Mouse (Mus musculus) heart, postnatal 14 days (tissue): ENCODE data around the gene Fgg. TPM values are rescaled to one million over a fixed set of nuclear protein-coding genes. Genes with fewer than 3 reads are reported as not detected.

ENCODE experiments used
- DNase-seq, 2 experiments: peaks; one replicate each; pipeline ENCODE4 v3.0.0; 2021 to 2022
- intact Hi-C: fragments of 180-260 bp; cut with DNase I; formaldehyde crosslinking; loops from one replicate; pipeline ENCODE4 v1.15.1; 2025
- long read RNA-seq, 2 experiments: library from polyadenylated mRNA; stranded (forward); transcript quantifications; one replicate each; pipeline ENCODE4 v2.0.0; 2021
- total RNA-seq, 2 experiments: library from RNA; stranded (reverse); gene quantifications; 2 replicates each; pipeline ENCODE4 v1.2.3; 2021

The Fgg gene
- not detected for total RNA-seq
- long read RNA-seq, experiment 1: 0 reads
- long read RNA-seq, experiment 2: 0 reads

DNA sequence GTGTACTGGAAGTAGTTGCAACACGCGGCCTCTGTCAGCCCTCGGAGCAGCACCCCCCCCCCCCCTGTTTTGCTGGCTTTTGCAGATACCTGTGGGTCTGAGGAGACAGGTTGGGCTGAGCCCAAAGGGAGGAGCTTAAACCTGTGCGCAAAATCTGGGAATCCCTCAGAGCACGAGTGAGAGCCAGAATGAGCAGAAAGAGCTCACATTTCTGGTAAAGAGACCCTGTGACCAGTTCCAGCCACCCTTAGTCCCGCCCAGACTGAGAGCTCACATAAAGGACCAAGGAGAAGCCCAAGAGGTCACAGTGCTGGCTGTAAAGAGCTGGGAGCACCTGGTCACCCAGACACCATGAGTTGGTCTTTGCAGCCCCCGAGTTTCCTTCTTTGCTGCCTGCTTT lies at the start of gene Fgg:
Gene Fgg (plus strand): TSS at position 168 of the 400 bp plus-strand sequence.
- intact Hi-C loops: no loop called here
- no peak for DNase-seq

DNA sequence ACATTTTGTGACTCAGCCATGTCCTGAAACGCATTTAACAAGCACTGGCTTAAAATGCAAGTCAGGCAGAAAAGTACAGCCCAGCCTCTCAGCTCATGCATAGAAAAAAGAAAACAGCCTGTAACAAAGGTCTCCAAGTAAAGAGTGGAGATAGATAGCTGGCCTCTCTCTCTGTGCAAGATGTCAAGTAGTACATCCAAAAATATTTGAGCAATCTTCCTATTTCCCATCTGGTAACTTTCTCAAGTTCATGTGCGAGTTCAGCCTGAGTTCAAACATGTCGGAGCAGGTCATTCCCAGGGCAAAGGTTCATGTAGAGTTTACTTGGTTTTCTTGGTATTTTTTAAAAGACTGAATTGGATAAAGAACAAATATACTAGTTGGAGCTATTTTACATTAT lies 36.5 kb upstream of the Fgg start:
- intact Hi-C loops: no loop called here
- DNase-seq: no peak

DNA sequence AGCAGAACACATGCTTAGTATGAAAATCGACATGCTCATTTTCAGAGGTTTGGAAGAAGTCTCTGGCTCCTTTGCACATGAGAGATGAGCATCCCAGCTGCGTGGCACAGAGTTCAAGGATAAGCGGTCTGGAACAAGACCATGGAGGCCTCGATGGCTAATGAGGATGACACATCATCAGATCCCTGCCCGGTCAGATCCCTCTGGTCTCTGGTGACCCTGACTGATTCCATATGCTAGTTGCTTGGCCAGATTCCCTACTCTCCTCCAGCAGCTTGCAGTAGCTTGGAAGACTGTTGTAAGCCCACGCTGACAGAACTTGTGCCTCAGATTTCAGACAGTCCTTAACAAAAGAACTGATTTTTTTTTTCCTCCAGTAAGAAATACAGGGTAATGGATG lies 26.7 kb upstream of the Fgg start:
- intact Hi-C loops: no loop called here
- peak; percentile 16 to 59 for DNase-seq

DNA sequence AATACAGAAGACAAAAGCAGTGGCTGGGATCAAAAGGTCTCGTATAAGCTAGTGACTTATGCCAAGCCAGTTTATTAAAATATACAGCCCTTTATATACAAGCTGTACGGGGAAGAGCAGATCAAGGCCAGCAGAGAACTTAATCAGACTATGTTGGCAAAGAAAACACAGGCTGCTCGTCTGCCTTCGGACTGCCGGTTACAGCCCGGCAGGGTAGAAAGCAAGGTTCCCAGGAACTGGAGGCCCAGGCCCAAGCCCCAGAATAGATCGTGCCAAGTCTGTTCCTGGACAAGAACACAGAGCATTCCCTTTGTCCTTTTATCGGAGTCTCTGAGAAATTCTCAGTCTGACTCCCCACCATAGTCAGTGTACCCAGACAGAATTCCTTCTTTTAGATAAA lies 25.7 kb upstream of the Fgg start:
- intact Hi-C loops: no loop called here
- no peak for DNase-seq

DNA sequence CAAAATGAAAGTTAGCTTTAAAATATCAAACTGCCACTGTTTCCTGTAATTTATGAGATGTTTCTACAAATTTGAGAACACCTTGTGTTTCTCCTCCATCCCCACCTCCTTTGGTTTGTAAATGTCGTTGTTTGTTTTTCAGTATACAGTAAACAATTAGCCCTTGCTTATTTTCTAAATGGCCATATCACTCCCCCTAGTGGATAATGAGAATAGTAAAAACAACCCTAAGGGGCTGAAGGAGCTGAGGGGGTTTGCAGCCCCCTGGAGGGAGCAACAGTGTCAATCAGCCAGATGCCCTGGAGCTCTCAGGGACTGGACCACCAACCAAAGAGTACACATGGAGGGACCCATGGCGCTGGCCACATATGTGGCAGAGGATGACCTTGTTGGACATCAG lies 22.7 kb upstream of the Fgg start:
- no peak for DNase-seq
- intact Hi-C loops: no loop called here

DNA sequence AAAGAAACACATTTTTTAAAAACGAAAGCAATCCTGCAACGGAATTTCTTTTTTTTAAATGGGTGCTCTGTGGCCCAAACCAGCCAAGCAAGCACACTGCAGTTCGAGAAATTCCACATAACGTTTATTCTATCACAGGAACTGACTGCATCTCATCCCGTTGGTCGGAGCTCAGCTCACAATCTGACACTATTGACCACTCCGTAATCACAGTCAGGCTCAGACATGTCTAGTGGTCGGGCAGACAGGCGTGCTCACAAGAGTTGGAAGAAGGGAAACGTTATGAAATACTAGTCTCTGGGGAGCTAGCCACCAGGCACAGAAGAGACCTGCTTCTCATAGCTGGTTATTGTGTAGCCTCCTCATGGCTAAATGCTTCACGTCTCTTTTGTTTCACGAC lies 15.6 kb upstream of the Fgg start:
- no peak for DNase-seq
- intact Hi-C loops: no loop called here

DNA sequence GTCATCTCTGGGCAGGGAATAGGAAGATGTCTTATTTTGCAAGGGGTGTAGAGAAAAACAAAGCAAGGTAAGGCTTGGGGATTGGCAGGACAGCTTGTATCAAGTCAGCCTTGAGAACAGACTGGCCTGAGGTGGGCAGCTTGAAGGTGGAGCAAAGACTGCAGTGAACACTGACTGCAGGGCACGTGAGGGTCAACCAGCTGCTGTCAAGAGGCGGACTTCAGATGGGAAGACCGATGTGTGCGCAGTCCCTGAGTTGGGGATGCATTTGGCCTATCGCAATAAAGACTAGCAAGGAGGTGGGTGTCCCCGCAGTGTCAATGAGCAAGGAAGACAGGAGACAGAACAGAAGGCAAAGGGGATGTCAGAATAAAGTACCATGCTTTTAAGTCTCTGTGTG lies 14.6 kb upstream of the Fgg start:
- intact Hi-C loops: no loop called here
- DNase-seq: no peak

DNA sequence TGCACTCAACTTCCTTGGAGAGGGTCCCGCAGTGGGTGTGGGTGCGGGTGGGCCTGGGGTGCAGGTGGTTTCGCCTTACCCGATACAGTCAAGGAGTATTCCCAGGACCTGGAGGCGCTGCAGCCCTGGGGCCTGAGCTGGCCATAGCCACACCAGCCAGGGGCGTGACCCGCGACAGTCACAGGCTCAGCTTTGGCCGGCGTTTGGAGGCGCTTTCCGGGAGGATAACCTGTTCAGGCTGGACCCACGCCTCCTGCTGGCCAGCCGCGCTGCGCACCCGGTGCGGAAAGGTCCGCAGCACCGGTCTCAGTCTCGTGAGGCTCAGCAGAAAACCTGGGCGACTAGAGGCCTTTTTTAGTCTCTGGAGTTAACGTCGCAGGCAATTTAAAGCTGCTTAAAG lies 12.2 kb upstream of the Fgg start:
- peak; percentile 58 to 74 for DNase-seq
- intact Hi-C loops: loop anchor here (2.0 kb wide), 1 partner anchor 119 kb away; the partner anchor contains the start of gene Rbm46

DNA sequence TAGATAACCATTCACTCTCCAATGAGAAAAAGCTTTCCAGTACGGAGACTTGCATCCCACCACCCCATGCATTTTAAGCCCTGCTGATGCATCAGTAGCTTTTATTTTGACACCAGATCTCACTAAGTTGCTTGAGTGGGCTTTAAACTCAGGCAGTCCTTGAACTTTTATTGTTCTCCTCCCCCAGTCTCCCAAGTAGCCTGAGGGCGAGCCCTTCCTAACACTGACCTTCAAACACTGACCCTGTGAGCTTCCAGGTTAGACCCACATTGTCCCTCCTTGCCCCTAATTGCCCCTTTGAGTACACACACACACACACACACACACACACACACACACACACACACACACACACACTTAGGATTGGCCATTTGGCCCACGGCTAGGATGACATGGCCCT lies 10.9 kb upstream of the Fgg start:
- DNase-seq: no peak
- intact Hi-C loops: no loop called here

DNA sequence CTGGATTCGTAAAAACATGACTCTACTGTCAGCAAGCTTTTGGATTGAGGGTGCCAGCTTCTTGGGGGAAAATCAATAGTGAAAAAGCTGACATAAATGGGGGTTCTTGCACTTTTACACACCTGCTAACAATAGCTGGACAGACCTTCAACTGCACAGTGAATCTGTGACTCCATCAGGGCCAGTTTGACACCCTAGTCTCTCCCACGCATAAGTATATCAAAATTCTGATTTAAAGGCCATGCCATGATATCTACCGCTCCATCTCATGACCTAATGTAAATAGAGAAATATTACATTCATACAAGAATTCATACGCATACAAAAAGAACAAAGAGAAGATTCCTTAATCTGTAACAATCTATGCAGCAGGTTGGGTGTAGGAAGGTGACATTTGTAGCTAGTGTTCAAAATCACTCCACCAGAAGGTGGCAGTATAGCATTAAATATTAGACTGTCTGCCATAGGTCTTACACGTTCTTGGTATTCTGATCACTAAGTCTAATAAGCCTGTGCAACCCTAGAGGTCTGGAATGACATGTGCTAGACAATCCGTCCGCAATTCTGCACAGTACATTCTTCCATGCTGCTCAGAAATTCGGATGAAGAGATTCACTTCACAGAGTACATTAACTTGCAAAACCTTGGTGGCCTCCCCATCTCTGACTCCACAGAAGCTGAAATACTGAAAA lies 8.6 kb upstream of the Fgg start:
- peak; percentile 7 to 57 for DNase-seq
- intact Hi-C loops: loop anchor here (1.0 kb wide), 1 partner anchor 55 kb away; no protein-coding TSS in a partner anchor

DNA sequence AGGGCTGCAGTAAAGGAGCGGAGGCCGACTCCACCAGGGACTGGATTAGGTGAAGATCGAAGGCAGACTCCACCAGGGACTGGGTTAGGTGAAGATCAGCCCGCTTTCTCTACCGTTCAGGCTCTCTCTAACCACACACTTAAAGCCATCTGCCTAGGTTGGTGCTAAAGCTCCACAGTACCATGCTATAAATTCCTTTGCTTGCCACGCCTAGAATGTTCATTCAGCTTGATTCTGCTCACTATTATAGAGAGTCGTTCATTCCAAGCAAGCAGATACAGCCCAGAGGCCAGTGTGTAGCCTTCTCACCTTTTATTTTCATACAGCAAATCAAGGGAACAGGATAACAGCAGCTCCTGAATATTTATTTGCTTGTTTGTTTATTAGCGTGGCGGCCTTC lies 7.5 kb upstream of the Fgg start:
- intact Hi-C loops: loop anchor here (1.0 kb wide), 1 partner anchor 54 kb away; no protein-coding TSS in a partner anchor
- no peak for DNase-seq

DNA sequence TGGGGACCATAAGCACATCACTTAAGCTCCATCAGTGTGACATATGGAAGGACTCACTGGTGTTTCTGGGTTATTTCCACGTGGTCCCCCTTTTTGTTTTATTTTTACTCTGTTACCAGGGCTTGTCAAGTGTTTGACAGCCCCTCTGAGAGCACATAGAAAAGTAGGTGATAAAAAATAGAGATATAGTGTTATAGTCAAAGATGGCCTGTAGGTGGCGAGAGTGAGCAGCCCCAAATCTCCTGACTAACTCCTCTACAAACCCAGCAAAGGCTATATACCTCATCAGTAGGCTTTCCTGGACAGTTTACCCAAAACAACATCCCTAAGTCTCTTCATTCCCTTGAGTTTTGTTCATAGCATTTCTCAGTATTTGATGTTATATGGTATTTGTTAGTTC lies 5.3 kb upstream of the Fgg start:
- intact Hi-C loops: loop anchor here (2.0 kb wide), 1 partner anchor 273 kb away; no protein-coding TSS in a partner anchor
- peak; percentile 30 to 46 for DNase-seq

DNA sequence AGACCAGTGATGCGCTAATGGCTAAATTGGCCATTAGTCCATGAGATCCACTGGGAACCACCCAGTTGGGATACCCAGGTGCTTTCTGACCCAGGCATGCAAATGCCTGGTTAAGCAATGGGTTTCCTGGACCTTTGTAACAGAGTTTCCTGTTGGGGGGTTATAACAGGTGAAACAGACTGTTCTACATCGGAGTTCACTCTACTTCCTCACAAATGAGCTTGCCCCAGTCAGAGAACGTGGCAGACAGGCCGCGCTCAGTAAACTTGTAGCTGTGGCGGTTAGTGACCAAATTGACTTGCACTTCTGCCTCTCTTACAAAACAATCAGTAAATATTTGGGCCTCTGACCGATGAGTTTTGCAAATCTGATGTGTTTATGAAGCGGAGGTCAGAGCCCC lies 4.5 kb upstream of the Fgg start:
- intact Hi-C loops: loop anchor here (2.0 kb wide), 1 partner anchor 272 kb away; no protein-coding TSS in a partner anchor
- DNase-seq: no peak

DNA sequence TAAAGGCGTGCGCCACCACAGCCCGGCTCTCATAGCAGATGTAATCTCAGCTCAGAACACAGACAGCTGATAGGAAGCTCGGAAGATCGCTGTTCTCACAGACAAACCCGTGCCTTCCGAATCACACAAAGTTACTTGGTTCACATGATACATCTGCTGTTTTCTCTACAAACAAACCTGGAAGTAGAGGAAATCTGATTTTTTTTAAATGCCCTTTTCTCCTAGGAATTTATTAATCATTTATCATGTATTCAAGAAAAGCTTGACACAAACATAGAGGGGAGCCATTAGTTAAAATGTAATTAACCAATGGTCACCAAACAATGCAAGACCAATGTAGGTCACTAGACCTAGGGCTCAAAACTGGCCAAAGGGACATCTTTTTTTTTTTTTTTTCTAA lies 2.7 kb upstream of the Fgg start:
- intact Hi-C loops: no loop called here
- no peak for DNase-seq

DNA sequence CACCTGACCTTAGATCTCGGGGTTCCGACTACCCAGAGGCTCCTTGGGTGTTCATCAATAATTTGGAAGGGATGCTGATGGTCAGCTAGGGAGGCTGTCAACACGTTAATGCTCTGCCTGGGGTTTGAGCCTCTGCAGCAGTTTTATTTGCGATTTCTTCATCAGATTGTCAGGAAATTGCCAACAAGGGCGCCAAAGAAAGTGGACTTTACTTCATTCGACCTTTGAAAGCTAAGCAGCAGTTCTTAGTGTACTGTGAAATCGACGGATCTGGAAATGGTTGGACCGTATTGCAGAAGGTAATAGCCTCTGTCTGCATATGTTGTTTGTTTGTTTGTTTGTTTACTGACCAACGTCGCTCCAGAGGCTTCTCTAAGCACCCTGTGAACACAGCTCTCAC lies 2.8 kb downstream of the Fgg start:
- intact Hi-C loops: no loop called here
- DNase-seq: no peak

DNA sequence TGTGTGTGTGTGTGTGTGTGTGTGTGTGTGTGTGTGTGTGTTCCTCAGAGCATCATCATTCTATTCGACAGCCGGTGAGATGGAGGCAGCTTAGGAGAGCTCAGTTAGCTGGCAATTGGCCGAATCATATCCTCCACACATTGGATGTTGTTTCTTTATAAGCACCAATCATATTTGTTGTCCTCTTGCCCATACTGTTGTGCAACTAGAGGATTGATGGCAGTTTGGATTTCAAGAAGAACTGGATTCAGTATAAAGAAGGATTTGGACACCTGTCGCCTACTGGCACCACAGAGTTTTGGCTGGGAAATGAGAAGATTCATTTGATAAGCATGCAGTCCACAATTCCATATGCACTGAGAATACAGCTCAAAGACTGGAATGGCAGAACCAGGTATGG lies 3.6 kb downstream of the Fgg start:
- intact Hi-C loops: no loop called here
- DNase-seq: no peak

DNA sequence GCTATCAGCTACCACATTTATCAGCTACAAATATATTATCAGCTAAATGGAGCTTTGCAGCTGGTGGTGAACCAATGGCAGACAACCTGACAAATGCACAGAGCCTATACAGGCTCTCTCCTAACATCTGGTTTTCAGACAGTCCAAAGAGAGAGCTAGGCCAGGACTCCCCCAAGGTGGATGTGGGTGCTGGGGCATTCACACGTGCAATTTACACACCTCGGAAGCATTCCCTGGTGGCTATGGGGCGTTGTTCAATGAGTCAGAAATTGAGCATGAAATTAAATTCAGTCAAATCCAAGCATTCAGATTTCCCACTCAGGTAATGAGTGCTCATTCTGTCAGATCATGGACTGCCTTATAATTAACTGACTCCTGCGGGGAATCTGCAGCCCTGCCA lies 4.0 kb downstream of the Fgg start:
- DNase-seq: no peak
- intact Hi-C loops: no loop called here

DNA sequence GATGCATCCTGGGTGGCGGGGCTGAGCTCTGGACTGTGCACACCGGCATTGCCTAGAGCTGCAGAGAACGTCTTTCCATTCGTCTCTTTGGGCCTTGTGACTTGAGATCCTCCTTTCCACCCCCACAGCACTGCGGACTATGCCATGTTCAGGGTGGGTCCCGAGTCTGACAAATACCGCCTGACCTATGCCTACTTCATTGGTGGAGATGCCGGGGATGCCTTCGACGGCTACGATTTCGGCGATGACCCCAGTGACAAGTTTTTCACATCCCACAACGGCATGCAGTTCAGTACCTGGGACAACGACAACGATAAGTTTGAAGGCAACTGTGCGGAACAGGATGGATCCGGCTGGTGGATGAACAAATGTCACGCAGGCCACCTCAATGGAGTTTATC lies 5.1 kb downstream of the Fgg start:
- intact Hi-C loops: no loop called here
- no peak for DNase-seq

DNA sequence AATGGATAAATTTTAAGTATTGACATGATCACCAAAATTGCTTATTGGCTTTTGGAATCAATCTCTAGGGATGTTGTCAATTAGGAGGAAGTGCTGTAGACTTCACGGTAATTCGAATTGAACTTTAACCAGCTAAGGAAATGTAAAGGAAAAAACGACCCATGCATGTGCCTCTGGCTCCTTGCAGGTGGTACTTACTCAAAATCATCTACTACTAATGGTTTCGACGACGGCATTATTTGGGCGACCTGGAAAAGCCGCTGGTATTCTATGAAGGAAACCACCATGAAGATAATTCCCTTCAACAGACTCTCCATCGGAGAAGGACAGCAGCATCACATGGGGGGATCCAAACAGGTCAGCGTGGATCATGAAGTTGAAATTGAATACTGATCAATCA lies 6.4 kb downstream of the Fgg start:
- no peak for DNase-seq
- intact Hi-C loops: no loop called here

DNA sequence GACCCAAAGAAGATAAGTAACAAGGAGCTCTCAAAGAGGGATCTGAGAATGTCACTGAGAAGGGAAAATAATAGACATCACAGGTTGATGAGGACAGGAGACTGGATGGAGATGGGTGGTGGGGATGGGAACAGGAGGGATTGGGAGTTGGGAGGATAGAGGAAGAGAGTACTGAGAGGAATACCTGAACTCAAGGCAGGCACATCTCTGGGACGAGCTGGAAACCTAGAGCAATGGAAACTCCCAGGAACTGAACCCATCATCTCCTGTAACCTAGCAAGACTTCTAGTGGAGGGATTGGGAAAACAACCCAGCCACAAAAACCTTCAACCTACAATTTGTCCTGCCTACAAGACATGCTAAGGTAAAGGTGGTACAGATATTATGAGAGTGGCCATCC lies 8.7 kb downstream of the Fgg start:
- intact Hi-C loops: no loop called here
- DNase-seq: no peak

DNA sequence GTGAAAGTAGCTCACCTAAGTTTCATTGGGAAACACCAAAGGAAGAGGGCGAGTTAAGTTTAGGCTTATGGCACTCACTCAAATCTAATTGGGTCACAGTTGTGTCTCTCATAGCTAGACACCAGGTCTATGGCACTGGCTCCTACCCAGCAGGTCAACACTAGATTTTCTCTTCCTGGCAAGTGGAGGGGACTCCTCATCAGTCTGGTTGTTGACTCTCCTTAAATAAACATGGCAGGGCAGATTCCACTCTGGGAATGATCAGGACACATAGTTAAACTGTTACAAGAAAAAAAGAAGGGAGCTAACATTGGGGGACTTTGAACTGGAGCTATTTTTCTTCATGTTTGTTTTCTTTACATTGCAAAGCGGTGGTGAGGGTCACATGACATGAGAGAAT lies 12.9 kb downstream of the Fgg start:
- no peak for DNase-seq
- intact Hi-C loops: no loop called here

DNA sequence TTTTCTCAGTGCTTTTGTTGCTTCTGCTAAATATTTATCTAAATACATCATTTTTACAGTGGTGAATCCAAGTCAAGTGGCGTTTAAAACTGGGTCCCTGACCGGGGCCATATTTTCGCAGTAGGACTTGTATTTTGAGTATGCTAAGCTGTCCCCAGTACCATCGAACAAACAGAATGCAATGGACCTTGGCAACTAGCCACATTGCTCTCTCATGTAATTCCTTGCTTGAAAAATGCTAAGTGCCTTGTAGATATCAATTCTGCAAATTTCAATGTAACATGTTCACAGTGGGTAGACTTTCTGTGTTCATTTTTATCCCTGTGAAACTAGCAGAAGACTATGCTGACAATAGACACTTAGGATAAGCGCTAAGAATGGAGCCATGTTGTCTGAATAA lies 13.7 kb downstream of the Fgg start:
- intact Hi-C loops: no loop called here
- no peak for DNase-seq

DNA sequence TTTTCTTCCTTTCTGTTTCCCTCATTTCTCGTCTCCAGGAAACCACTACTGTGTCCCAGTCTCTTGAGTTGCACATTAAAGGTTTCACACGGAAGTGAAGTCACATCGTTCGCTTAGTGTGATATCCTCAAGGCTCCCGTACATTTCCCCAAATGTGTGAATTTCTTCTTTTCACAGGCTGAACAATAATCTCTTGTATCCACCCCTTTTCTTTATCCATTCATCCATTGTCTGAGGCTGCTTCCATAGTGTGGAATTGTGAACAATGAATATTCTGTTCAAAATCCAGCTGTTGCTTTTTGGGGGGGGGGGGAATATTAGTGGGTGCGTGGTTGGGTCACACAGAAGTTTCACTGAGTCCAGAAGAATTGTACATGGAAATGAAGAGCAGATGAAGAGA lies 17.5 kb downstream of the Fgg start:
- DNase-seq: no peak
- intact Hi-C loops: no loop called here
